Mouse (Mus musculus): ENCODE results near the gene Trcg1. TPM values are rescaled to one million over a fixed set of nuclear protein-coding genes. Genes with fewer than 3 reads are reported as not detected.

Gene Trcg1
- total RNA-seq, 2 experiments from 2014 or later, result not detected

DNA sequence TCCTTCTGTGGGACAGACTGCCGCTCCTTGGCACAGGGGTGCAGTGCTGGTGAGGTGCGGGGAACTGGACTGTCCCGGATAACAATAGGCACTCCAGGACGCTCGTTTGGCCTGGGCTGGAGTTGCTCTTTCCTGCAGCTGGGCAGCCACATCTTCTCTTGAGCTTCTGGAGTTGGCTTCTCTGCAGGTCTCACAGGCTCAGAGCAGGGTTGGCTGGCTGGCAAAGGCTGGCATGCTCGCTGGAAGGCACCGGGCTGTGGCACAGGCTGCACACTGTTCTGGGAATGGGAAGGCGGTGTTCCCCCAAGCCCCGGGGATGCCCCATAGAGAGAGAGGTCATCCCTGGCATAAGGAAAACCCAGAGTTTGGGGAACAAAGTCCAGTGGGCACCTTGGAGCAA, 21.3 kb downstream of the Trcg1 start:
- peak in 1 of 2 experiments; percentile 31 for DNase-seq (ENCODE audit: low spot score in 2 of 2)

DNA sequence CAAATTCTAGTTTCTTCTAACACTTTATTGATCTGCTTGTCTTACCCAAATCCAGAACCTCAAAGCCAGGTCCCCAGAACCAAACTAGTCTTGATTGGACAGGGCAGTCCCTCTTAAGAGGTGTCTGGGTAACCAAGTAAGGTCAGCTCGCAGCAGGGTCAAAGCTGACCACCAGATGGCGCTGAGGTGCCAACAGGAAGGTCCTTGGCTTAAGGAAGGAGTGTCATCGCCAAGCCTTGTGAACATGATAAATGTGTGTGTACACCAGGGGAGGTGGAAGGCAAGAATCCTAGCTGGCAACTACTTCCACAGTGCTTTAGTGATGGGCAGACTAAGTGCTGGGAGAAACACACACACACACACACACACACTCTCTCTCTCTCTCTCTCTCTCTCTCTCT, 23.4 kb downstream of the Trcg1 start:
- intact Hi-C loops (cut with DNase I), result no loop called here

More for the DNA sequence above, 21.3 kb downstream of the Trcg1 start:
- intact Hi-C loops (cut with DNase I), result no loop called here

DNA sequence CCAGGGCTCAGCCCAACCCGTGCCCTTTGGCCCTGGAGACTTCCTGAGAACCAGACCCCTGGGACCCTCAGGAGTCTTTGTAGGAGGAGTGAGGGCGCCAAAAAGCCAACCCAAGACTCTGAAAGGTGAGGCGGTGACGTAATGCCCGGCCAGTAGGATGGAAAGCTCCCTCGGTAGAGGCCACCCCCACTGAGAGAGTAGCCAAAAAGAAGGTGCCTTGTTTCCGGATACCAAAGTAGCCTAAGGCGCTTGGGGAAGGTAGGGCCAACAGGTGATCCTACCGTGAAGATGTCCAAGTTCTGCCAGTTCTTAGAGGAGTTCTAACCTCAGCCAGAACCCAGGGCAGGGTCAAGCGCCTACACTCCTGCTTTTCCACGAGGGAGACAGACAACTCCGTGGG, 24.6 kb downstream of the Trcg1 start:
- intact Hi-C loops (cut with DNase I), result loop anchor here (1.0 kb wide), 1 partner anchor 172 kb away; no protein-coding TSS in a partner anchor
- DNase-seq (ENCODE audit: low spot score in 2 of 2), result no peak

More for the DNA sequence above, 23.4 kb downstream of the Trcg1 start:
- DNase-seq (ENCODE audit: low spot score in 2 of 2), result peak; percentile 88 to 92

DNA sequence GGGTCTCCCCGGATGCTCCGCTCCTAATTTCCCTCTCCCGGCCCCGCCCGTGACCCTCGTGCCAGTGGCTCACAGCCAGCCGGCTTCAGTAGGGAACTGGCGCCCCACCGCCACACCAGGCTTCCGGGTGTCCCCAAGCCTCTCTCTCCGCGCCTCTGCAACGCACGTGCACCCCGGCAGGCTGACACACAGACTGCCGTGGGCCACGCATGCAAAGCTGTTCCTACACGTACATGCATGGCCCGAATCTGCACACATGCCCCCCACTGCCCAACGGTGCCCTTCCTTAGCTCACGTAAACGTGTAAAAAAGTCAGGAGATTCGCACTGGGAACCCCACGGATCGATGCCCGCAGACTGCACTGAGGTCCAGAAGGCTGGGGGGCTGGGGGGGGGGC, 25.2 kb downstream of the Trcg1 start:
- peak; percentile 54 to 55 for DNase-seq (ENCODE audit: low spot score in 2 of 2)
- intact Hi-C loops (cut with DNase I), result loop anchor here (1.0 kb wide), 1 partner anchor 172 kb away; no protein-coding TSS in a partner anchor

DNA sequence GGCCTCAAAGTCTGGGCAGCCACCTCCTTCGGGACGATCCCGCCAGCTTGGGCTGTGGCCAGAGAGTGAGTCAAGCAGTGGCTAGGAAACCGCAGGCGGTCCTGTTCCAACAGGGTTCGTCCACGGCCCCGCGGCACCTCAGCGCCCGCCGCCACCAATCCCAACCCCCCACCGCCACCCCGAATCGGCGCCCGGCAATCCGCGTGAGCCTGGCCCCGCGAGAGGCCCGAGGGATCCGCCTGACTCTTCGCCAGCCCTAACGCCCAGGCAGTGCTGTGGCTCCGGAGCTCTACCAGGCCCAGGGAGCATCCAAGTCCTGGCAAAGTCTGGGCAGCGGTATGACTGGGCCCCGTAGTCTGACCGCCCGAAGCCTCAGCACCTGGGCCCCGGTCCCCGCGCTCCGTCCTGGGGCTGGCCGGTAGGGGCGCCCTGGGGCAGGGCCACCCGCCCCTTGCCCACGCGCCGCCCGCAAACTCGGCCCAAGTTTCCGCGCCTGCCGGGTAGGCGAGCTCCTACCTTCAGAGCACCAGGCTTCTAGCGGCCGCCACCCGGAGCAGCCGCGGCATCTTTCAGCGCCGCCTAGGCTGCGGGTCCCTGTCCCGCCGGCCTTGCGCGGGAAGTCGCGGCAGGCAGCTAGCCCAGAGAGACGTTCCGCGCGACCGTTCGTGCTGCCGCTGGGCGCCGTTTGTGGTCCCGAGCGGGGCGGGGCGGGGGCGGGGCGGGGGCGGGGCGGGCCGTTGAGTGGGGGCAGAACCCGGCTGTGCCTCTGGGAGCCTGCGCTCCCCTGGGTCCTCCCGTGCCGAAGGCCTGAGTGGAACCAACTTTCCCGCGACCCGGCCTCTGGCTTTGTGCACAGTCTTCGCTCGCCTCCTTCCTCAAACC, 25.8 kb downstream of the Trcg1 start, which contains the start of gene 1700017B05Rik:
Gene 1700017B05Rik, minus strand, starts transcription at position 700 of the 882 bp plus-strand sequence.
- intact Hi-C loops (cut with DNase I), result loop anchor here (1.0 kb wide), 1 partner anchor 171 kb away; no protein-coding TSS in a partner anchor
- DNase-seq (ENCODE audit: low spot score in 2 of 2), result peak; percentile 46 to 59

DNA sequence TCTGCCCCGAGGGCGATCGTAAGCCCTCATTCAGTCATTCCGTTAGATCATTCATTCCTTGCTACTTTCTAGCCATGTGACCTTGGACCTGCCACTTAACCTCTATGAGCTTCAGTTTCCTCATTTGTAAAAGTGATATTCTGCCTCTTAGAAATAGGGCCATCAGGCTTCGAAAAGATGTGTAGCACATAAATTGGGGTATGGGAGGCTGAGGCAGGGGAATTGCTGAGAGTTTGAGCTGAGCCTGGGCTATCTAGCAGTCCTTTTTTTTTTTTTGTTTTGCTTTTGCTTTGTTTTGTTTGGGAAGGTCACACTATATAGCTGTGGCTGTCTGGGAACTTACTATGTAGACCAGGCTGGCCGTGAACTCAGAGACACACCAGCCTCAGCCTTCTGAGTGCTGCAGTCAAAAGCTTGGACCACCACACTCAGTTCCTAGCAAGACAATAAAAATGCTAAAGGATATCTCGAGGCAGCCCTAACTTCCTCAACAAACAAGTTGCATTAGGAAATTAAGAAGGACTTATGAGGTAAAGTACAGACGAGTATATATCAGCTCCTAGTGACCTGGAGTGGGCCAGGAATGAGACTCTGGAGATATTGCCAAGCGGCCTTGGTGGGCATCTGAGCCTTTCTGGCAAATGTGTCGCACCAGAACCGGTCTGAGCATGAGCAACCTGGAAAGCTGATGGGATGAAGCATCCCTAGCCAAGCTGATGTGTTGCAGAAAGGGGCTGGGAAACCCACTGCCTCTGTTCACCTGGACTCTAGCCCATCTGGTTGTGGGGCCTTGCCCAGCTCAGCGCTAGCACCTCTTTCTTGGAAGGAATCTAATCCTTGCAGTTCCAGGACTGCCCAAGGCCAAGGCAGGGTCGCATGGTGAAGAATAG, 26.7 kb downstream of the Trcg1 start:
- intact Hi-C loops (cut with DNase I), result no loop called here
- no peak for DNase-seq (ENCODE audit: low spot score in 2 of 2)

DNA sequence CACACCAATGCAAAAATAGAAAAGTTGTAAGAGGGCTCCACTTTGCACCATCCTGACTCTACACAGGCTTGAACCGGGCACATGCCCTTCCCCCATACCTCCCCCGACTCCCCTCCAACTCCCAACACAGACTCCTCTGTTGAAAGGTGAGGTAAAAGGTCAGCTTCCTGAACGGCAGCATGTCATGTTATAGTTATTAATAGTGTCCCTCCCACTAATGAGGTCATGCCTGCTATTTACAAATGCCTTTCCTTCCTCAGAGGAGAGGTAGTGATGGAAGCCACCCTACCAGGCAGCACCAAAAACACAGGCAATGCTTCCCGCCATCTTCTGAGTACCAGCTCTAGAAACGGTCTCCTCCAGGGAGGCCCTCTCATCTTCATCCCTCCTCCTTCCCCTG, 28.8 kb downstream of the Trcg1 start:
- no peak for DNase-seq (ENCODE audit: low spot score in 2 of 2)
- intact Hi-C loops (cut with DNase I), result no loop called here

DNA sequence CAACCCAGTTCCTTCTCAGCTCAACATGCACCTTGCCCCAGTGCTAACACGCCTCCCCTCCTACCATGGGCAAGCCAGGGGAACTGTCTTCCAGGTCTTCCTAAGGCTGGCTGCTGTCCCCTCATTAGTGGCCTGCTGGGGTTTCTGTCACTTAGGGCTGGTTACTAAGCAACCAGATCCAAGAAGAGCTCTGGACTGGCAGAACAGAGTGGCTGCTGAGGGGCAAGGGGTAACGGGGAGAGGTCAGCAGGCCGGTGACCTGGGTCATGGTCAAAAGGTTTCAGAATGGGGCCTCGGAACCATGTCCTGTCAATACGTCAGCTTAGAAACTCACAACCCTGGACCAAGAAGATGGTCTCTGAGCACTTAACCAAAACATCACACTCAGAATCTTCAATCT, 31.1 kb downstream of the Trcg1 start:
- intact Hi-C loops (cut with DNase I), result no loop called here
- DNase-seq (ENCODE audit: low spot score in 2 of 2), result no peak

DNA sequence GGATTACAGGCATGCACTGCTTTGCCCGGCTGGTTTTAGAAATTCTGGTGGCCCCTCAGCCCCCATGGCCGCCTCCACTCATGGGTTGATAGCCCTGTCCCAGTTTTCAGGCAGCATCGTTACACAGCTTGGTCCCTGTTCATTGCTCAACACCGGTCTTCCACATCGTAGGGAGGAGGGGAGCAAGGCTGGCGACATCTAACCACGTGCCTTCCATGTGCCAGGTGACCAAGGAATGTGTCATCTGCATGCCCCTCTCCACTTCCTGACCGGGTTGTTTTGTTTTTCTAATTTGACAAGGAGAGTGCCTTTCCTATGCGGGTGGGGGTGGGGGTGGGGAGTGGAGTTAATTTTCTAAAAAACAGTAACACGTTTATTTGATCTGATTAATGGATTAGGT, 31.7 kb downstream of the Trcg1 start:
- intact Hi-C loops (cut with DNase I), result no loop called here
- no peak for DNase-seq (ENCODE audit: low spot score in 2 of 2)

DNA sequence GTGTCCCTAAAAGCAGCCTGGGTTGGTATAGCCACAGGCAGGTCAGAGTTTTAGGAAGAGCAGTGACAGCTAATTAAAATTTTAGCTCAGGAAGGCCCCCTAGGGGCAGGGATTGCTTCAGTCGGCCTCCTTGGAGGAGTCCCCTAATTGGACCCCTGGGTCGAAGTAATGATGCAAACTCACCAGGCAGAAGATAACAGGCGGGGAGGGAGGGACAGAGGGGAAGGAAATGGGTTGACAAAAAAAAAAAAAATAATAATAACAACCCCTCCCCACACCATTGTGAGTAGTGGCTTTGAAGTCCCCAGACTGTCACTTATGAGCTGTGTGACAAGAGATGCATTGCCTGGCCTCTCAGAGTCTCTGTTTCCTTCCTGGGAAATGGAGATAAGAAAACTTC, 32.2 kb downstream of the Trcg1 start:
- no peak for DNase-seq (ENCODE audit: low spot score in 2 of 2)
- intact Hi-C loops (cut with DNase I), result no loop called here

DNA sequence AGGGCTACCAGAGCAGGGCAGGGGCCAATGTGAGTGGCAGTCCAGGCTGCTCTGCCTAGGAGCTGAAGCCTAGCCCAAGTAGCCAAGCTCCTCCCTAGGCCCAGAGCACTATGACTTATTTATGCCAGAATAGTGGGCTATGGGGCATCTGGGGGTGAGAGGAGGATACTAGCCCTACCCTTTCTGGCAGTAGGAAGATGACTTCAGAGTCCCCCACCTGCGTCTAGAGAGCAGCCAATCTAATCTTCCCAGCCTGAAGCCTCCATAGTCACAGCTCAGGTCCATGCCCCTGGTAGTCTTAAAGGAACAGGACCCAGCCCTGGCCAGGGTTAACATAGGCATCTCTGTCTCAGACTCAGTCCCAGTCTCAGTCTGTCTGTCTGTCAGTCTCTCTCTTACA, 33.0 kb downstream of the Trcg1 start:
- no peak for DNase-seq (ENCODE audit: low spot score in 2 of 2)

DNA sequence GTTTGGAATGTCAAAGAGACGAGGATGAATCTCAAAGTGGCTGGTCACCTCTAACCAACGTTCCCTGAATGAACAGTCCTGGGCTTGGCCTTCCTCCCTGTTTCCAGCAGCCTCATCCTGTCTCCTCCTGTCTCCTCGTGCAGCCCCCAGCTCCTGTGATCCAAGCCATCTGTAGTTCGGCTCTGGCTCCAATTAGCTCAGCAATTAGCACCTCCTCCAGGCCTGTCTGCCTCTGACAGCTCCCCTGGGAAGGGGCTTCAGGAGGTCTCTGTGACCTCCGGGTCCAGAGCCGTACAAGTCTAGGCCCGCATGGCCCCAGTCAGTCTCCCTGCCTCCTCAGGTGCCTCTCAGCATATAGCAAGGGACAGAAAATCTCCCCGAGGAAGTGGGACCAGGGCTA, 34.0 kb downstream of the Trcg1 start:
- DNase-seq (ENCODE audit: low spot score in 2 of 2), result no peak
- intact Hi-C loops (cut with DNase I), result no loop called here

More for the DNA sequence above, 33.0 kb downstream of the Trcg1 start:
- intact Hi-C loops (cut with DNase I), result no loop called here

DNA sequence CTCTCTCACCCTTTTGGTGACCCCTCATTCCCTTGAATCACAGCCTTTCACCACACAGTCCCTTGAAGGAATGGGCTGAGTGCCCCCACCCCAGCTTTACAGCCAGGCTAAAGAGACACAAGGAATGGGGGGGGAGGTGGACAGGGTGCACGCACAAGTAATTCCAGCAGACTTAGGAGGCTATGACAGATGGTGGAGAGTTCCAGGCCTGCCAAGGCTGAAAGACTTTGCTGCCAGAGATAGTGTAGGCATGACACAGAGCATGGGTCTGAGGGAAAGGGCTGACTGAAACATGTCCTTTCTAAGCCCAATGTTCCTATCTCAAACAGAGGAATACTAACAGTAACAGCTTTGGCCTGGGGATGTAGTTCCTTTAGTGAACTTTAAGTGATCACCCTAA, 34.7 kb downstream of the Trcg1 start:
- DNase-seq (ENCODE audit: low spot score in 2 of 2), result no peak
- intact Hi-C loops (cut with DNase I), result no loop called here

DNA sequence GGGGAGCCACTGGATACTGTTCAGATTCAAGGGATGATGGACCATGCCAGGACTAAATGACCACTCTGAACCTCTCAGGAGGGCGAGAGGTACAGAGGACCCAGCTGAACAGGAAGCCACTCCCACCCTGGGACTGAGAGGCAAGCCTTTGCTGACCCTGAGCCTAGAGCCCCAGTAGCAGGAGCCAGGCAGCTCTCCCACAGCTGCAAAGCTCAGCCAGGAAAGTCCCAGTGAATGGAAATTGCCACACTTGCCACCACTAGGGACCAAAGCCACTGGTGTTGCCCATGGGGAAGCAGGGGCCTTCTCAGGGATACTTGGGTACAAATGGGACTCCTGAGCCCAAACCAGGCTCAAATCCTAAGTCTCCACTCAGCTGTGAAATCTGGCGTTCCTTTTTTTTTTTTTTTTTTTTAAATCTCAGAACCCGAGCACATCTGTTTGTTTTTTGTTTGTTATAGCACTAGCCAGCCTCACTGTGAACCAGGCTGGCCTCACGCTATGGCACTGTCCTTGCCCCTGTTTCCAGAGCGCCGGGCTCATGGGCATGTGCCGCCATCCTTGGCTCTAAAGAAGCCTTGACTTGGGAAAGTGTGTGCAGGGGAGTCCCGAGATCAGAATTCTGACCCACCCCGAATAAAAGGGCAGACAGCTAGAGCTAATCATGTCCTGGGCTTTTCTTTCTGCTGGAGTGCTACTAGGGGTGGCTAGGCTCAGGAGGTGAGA, 35.6 kb downstream of the Trcg1 start:
- DNase-seq (ENCODE audit: low spot score in 2 of 2), result no peak
- intact Hi-C loops (cut with DNase I), result no loop called here

DNA sequence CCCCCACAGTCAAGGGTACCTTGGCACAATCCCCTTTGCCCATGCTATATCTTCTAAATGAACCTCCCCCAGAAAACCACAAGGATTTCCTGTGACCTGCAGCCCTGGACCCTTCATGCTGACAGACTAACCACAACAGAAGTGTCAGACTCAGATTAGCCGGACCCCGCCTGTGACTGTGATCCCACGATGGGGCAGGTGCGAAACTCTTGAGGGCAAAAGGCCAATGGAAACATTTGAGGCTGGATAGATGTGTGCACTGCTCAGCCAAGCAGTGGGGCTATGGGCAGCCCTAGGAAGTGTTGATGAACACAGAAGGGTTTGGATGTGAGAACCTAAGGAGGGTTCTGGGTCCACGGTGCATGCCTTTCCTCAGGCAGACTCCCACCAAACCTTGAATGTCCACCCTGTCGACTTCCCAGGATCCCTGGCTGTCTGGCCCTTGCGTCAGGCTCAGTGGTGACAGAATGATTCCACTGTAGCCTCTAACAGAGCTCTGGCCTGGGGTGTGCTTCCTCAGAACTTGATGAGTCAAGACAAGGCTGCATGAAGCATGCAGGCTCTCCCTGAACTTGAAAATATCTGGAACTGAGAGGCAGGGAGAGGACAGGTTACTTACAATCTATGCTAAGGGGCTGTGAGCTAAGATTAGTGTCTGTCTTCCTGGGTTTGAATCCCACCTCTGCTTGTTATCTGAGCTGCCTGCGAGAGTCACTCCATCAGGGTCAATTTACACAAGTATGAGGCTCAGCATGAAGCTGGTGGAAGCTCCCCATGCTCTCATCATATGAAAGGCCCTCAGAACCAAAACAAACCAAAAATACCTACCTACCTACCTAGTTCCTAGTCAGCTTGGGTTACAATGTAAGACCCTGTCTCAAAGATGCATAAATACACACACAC, 36.8 kb downstream of the Trcg1 start:
- no peak for DNase-seq (ENCODE audit: low spot score in 2 of 2)
- intact Hi-C loops (cut with DNase I), result no loop called here

DNA sequence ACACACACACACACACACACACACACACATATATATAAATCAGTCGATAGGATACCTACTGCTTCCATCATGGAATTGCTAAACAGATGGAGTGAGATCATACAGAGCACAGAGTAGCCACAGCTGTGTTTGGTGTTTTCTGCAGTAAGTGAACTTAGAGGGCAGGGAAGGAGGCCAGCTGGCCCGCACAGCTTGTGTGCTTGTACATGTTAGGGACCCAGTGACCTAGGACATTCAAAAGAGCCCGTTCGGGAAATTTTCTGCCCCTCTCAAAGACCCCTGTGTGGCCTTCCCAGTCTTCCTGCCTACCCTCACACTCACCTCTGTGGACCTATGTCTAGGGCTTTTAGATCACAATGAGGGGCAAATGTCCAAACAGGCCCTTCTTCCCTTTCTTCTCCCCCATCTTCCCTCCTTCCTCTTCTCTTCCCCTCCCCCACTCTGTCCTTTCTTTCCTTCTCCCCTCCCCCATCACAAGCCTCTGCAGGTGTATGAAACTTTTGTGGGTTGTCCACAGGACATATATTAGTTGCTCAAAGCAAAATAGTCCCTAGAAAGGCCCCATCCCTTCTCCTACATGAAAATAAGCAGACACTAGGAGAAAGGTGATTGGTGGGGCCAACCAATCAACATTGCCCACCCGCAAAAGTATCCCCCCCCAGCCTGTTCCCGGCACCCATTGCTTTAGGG, 37.6 kb downstream of the Trcg1 start:
- no peak for DNase-seq (ENCODE audit: low spot score in 2 of 2)

DNA sequence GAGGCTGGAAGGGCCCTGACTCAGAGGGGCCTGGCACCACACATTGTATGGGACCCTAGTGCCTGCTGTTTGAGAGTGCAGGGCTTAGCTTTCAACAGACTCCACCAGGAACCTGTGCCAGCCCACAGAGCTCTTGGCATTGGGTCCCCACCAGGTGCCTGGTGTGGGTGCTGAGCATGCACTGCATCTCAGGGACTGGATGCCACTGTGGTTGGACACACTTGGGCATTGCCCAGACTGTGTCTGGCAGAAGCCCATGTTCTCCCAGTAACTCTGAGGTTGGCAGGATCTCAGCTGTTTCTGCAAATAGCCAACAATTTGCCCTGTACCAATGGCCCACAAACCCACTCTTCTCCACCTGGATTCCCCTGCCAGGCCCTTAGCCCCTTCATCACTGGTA, 40.0 kb downstream of the Trcg1 start:
- intact Hi-C loops (cut with DNase I), result no loop called here
- peak in 1 of 2 experiments; percentile 33 for DNase-seq (ENCODE audit: low spot score in 2 of 2)

More for the DNA sequence above, 37.6 kb downstream of the Trcg1 start:
- intact Hi-C loops (cut with DNase I), result no loop called here

DNA sequence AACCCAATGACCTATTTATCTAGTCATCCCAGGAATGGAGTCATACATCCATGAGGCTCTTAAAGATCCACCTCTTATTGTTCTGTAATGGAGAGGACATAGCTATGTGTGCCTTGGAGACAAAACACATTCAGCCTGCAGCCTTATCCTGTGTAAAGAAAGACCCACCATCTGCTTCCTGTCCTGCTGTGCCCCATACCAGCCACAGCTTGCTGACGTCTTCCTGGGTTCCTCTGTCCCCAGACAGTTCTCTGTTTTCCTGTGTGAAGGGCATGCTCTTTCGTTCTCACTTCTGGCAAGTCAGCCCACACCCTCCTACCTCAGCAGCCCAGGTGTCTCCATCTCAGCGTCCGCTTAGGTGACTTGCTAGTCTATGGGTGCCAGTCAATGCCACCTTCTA, 41.9 kb downstream of the Trcg1 start:
- intact Hi-C loops (cut with DNase I), result no loop called here
- DNase-seq (ENCODE audit: low spot score in 2 of 2), result peak in 1 of 2 experiments; percentile 29

Data from left cerebral cortex, postnatal 25 days (tissue).